Mouse (Mus musculus): ENCODE results near the gene Foxn1. TPM values are rescaled to one million over a fixed set of nuclear protein-coding genes. Genes with fewer than 3 reads are reported as not detected.

Foxn1 gene
- polyA plus RNA-seq, 1 experiment from 2014 or later = not detected

Other genes starting within 250 kb of the Foxn1 start
- 122 and 124 TPM in 2 replicates for gene Traf4, start 221.0 kb downstream of the Foxn1 start, polyA plus RNA-seq (2015; fragmentation: Nextera tagmentation; extraction: Ambion mirVana)
- 5.1 and 6.0 TPM in 2 replicates for gene Nek8, start 209.9 kb downstream of the Foxn1 start, polyA plus RNA-seq (2015; fragmentation: Nextera tagmentation; extraction: Ambion mirVana)
- gene Tlcd1, start 209.8 kb downstream of the Foxn1 start, polyA plus RNA-seq (2015; fragmentation: Nextera tagmentation; extraction: Ambion mirVana) = 5.4 and 6.5 TPM in 2 replicates
- gene Rpl23a, start 203.0 kb downstream of the Foxn1 start, polyA plus RNA-seq (2015; fragmentation: Nextera tagmentation; extraction: Ambion mirVana) = 758 and 831 TPM in 2 replicates
- 53.9 and 56.9 TPM in 2 replicates for gene Rab34, start 198.1 kb downstream of the Foxn1 start, polyA plus RNA-seq (2015; fragmentation: Nextera tagmentation; extraction: Ambion mirVana)
- 0.94 and 3.0 TPM in 2 replicates for gene Proca1, start 193.2 kb downstream of the Foxn1 start, polyA plus RNA-seq (2015; fragmentation: Nextera tagmentation; extraction: Ambion mirVana)
- gene Sdf2, start 140.8 kb downstream of the Foxn1 start, polyA plus RNA-seq (2015; fragmentation: Nextera tagmentation; extraction: Ambion mirVana) = 71.8 and 73.0 TPM in 2 replicates
- 33.7 and 34.6 TPM in 2 replicates for gene Supt6, start 140.6 kb downstream of the Foxn1 start, polyA plus RNA-seq (2015; fragmentation: Nextera tagmentation; extraction: Ambion mirVana)
- gene 2610507B11Rik, start 124.8 kb downstream of the Foxn1 start, polyA plus RNA-seq (2015; fragmentation: Nextera tagmentation; extraction: Ambion mirVana) = 56.4 and 58.6 TPM in 2 replicates
- gene BC030499, start 95.7 kb downstream of the Foxn1 start, polyA plus RNA-seq (2015; fragmentation: Nextera tagmentation; extraction: Ambion mirVana) = not detected in 2 replicates
- 21.6 and 22.1 TPM in 2 replicates for gene Spag5, start 85.0 kb downstream of the Foxn1 start, polyA plus RNA-seq (2015; fragmentation: Nextera tagmentation; extraction: Ambion mirVana)
- 152 and 186 TPM in 2 replicates for gene Aldoc, start 63.6 kb downstream of the Foxn1 start, polyA plus RNA-seq (2015; fragmentation: Nextera tagmentation; extraction: Ambion mirVana)
- gene Pigs, start 58.1 kb downstream of the Foxn1 start, polyA plus RNA-seq (2015; fragmentation: Nextera tagmentation; extraction: Ambion mirVana) = 61.1 and 61.4 TPM in 2 replicates
- gene Unc119, start 43.1 kb downstream of the Foxn1 start, polyA plus RNA-seq (2015; fragmentation: Nextera tagmentation; extraction: Ambion mirVana) = 68.6 and 69.1 TPM in 2 replicates
- gene Slc13a2, start 35.7 kb upstream of the Foxn1 start, polyA plus RNA-seq (2015; fragmentation: Nextera tagmentation; extraction: Ambion mirVana) = not detected in 2 replicates
- gene Slc46a1, start 79.1 kb upstream of the Foxn1 start, polyA plus RNA-seq (2015; fragmentation: Nextera tagmentation; extraction: Ambion mirVana) = 18.3 and 19.8 TPM in 2 replicates
- gene Sarm1, start 111.2 kb upstream of the Foxn1 start, polyA plus RNA-seq (2015; fragmentation: Nextera tagmentation; extraction: Ambion mirVana) = 51.6 and 56.6 TPM in 2 replicates
- gene Vtn, start 112.5 kb upstream of the Foxn1 start, polyA plus RNA-seq (2015; fragmentation: Nextera tagmentation; extraction: Ambion mirVana) = 76.0 and 99.3 TPM in 2 replicates
- 0.16 and 0.19 TPM in 2 replicates for gene Sebox, start 116.9 kb upstream of the Foxn1 start, polyA plus RNA-seq (2015; fragmentation: Nextera tagmentation; extraction: Ambion mirVana)
- gene Tmem199, start 125.6 kb upstream of the Foxn1 start, polyA plus RNA-seq (2015; fragmentation: Nextera tagmentation; extraction: Ambion mirVana) = 78.8 and 86.3 TPM in 2 replicates
- 209 and 214 TPM in 2 replicates for gene Poldip2, start 125.6 kb upstream of the Foxn1 start, polyA plus RNA-seq (2015; fragmentation: Nextera tagmentation; extraction: Ambion mirVana)
- 71.5 and 71.8 TPM in 2 replicates for gene Tnfaip1, start 149.8 kb upstream of the Foxn1 start, polyA plus RNA-seq (2015; fragmentation: Nextera tagmentation; extraction: Ambion mirVana)
- gene Ift20, start 149.8 kb upstream of the Foxn1 start, polyA plus RNA-seq (2015; fragmentation: Nextera tagmentation; extraction: Ambion mirVana) = 111 and 117 TPM in 2 replicates
- gene Tmem97, start 164.2 kb upstream of the Foxn1 start, polyA plus RNA-seq (2015; fragmentation: Nextera tagmentation; extraction: Ambion mirVana) = 31.1 and 34.9 TPM in 2 replicates